Mouse (Mus musculus): ENCODE measurements around the gene Dcun1d2. TPM values are rescaled to one million over a fixed set of nuclear protein-coding genes. Genes with fewer than 3 reads are reported as not detected.
A peak's percentile ranks its signal among the peaks of the same experiment; 100 is the strongest.

Gene Dcun1d2
- polyA plus RNA-seq, 1 experiment from 2014 or later: 35.5 TPM

GRCm38 (mm10) chr8:13283200-13283599 is 4.7 kb downstream of the Dcun1d2 start:
- WGBS: 81% methylated on average over 1 of the region's 1 CpGs
- no peak overlapping the region for H3K9ac ChIP-seq (replicated peaks; ENCODE audit: low read length)
- ATAC-seq (ENCODE audit: low FRiP score, low TSS enrichment) (no peak), DNase-seq (no peak)
- H3K27ac ChIP-seq (replicated peaks; ENCODE audit: low read depth, low read length): no peak overlapping the region
- peaks cover 3% of the 10 kb centered on the region; the same call in 1 of the 2 replicates for H3K36me3 ChIP-seq (ENCODE audit: control insufficient read depth, insufficient read depth, low read length)
- no peaks in the 10 kb centered on the region for H3K27me3 ChIP-seq (ENCODE audit: control insufficient read depth, insufficient read depth, low read length)
- H3K4me1 ChIP-seq (ENCODE audit: control insufficient read depth, insufficient read depth, low read length): peaks cover 8% of the 10 kb centered on the region; the same call in 1 of the 2 replicates
- no peak overlapping the region for H3K4me3 ChIP-seq (replicated peaks; ENCODE audit: low read depth, low read length)
- no peaks in the 10 kb centered on the region for H3K9me3 ChIP-seq (ENCODE audit: control insufficient read depth, low read length)
- H3K4me2 ChIP-seq (ENCODE audit: low read length): no peak overlapping the region

GRCm38 (mm10) chr8:13276941-13277447 is 10.9 kb downstream of the Dcun1d2 start:
- Histone ChIP-seq H3K27me3 (ENCODE audit: control insufficient read depth, insufficient read depth, low read length) (no peaks in the 10 kb centered on the region), H3K4me3 (replicated peaks; ENCODE audit: low read depth, low read length) (no peak overlapping the region), H3K4me1 (ENCODE audit: control insufficient read depth, insufficient read depth, low read length) (no peaks in the 10 kb centered on the region), H3K27ac (replicated peaks; ENCODE audit: low read depth, low read length) (no peak overlapping the region), H3K4me2 (ENCODE audit: low read length) (no peak overlapping the region), H3K9me3 (ENCODE audit: control insufficient read depth, low read length) (no peaks in the 10 kb centered on the region), H3K36me3 (ENCODE audit: control insufficient read depth, insufficient read depth, low read length) (peaks cover 30% of the 10 kb centered on the region), H3K9ac (replicated peaks; ENCODE audit: low read length) (no peak overlapping the region)
- WGBS: 92% methylated on average over 5 of the region's 5 CpGs
- ATAC-seq (ENCODE audit: low FRiP score, low TSS enrichment): no peak
- no peak for DNase-seq

- H3K9me3 ChIP-seq (ENCODE audit: control insufficient read depth, low read length): no peaks in the 10 kb centered on the region
- H3K4me3 ChIP-seq (replicated peaks; ENCODE audit: low read depth, low read length): no peak overlapping the region
- DNase-seq: no peak
- no peaks in the 10 kb centered on the region for H3K27me3 ChIP-seq (ENCODE audit: control insufficient read depth, insufficient read depth, low read length)
- no peak overlapping the region for H3K4me2 ChIP-seq (ENCODE audit: low read length)
- no peak overlapping the region for H3K27ac ChIP-seq (replicated peaks; ENCODE audit: low read depth, low read length)
- peaks cover 60% of the 10 kb centered on the region for H3K36me3 ChIP-seq (ENCODE audit: control insufficient read depth, insufficient read depth, low read length)
- no peak for ATAC-seq (ENCODE audit: low FRiP score, low TSS enrichment)
- no peaks in the 10 kb centered on the region for H3K4me1 ChIP-seq (ENCODE audit: control insufficient read depth, insufficient read depth, low read length)
- 90% methylated on average over 5 of the region's 5 CpGs for WGBS
- no peak overlapping the region for H3K9ac ChIP-seq (replicated peaks; ENCODE audit: low read length)
These were observed 15.1 kb downstream of the Dcun1d2 start for GRCm38 (mm10) chr8:13272834-13273233.

GRCm38 (mm10) chr8:13267566-13267965 is 20.4 kb downstream of the Dcun1d2 start:
- Histone ChIP-seq H3K27ac (replicated peaks; ENCODE audit: low read depth, low read length) (no peak overlapping the region), H3K4me2 (ENCODE audit: low read length) (no peak overlapping the region), H3K36me3 (ENCODE audit: control insufficient read depth, insufficient read depth, low read length) (peaks cover 51% of the 10 kb centered on the region), H3K9me3 (ENCODE audit: control insufficient read depth, low read length) (no peaks in the 10 kb centered on the region), H3K4me3 (replicated peaks; ENCODE audit: low read depth, low read length) (no peak overlapping the region), H3K9ac (replicated peaks; ENCODE audit: low read length) (no peak overlapping the region), H3K27me3 (ENCODE audit: control insufficient read depth, insufficient read depth, low read length) (no peaks in the 10 kb centered on the region), H3K4me1 (ENCODE audit: control insufficient read depth, insufficient read depth, low read length) (no peaks in the 10 kb centered on the region)
- DNase-seq (no peak), ATAC-seq (ENCODE audit: low FRiP score, low TSS enrichment) (no peak)
- 91% methylated on average over 2 of the region's 2 CpGs for WGBS

- 73% methylated on average over 3 of the region's 3 CpGs for WGBS
- no peaks in the 10 kb centered on the region for H3K27me3 ChIP-seq (ENCODE audit: control insufficient read depth, insufficient read depth, low read length)
These were observed 24.6 kb downstream of the Dcun1d2 start for GRCm38 (mm10) chr8:13263376-13263775.

GRCm38 (mm10) chr8:13254019-13254418 is 33.9 kb downstream of the Dcun1d2 start, which contains the start of gene Adprhl1:
Gene Adprhl1 (minus strand): TSS chr8:13254162.
- Histone ChIP-seq H3K4me1 (ENCODE audit: control insufficient read depth, insufficient read depth, low read length) (no peaks in the 10 kb centered on the region), H3K9ac (replicated peaks; ENCODE audit: low read length) (no peak within 1 kb of the TSS), H3K27ac (replicated peaks; ENCODE audit: low read depth, low read length) (no peak within 1 kb of the TSS), H3K4me3 (replicated peaks; ENCODE audit: low read depth, low read length) (no peak within 1 kb of the TSS), H3K4me2 (ENCODE audit: low read length) (no peak within 1 kb of the TSS), H3K9me3 (ENCODE audit: control insufficient read depth, low read length) (no peaks in the 10 kb centered on the region), H3K27me3 (ENCODE audit: control insufficient read depth, insufficient read depth, low read length) (no peaks in the 10 kb centered on the region), H3K36me3 (ENCODE audit: control insufficient read depth, insufficient read depth, low read length) (peaks cover 32% of the 10 kb centered on the region)
- peak; percentile 66 for ATAC-seq (ENCODE audit: low FRiP score, low TSS enrichment)
- 40% methylated on average over 8 of the region's 8 CpGs for WGBS
- DNase-seq: peak; percentile 69

More at GRCm38 (mm10) chr8:13263376-13263775, 24.6 kb downstream of the Dcun1d2 start:
- H3K27ac ChIP-seq (replicated peaks; ENCODE audit: low read depth, low read length): no peak overlapping the region
- H3K9me3 ChIP-seq (ENCODE audit: control insufficient read depth, low read length): no peaks in the 10 kb centered on the region
- no peak overlapping the region for H3K4me2 ChIP-seq (ENCODE audit: low read length)
- no peak overlapping the region for H3K4me3 ChIP-seq (replicated peaks; ENCODE audit: low read depth, low read length)
- peaks cover 47% of the 10 kb centered on the region for H3K36me3 ChIP-seq (ENCODE audit: control insufficient read depth, insufficient read depth, low read length)
- no peak for DNase-seq
- H3K4me1 ChIP-seq (ENCODE audit: control insufficient read depth, insufficient read depth, low read length): no peaks in the 10 kb centered on the region
- no peak for ATAC-seq (ENCODE audit: low FRiP score, low TSS enrichment)
- no peak overlapping the region for H3K9ac ChIP-seq (replicated peaks; ENCODE audit: low read length)

- H3K4me1 ChIP-seq (ENCODE audit: control insufficient read depth, insufficient read depth, low read length): no peaks in the 10 kb centered on the region
- H3K27ac ChIP-seq (replicated peaks; ENCODE audit: low read depth, low read length): no peak overlapping the region
- no peaks in the 10 kb centered on the region for H3K9me3 ChIP-seq (ENCODE audit: control insufficient read depth, low read length)
- no peak overlapping the region for H3K4me3 ChIP-seq (replicated peaks; ENCODE audit: low read depth, low read length)
- no peak for ATAC-seq (ENCODE audit: low FRiP score, low TSS enrichment)
- no peak overlapping the region for H3K4me2 ChIP-seq (ENCODE audit: low read length)
- 87% methylated on average over 5 of the region's 5 CpGs for WGBS
- no peak overlapping the region for H3K9ac ChIP-seq (replicated peaks; ENCODE audit: low read length)
- no peak for DNase-seq
- no peaks in the 10 kb centered on the region for H3K27me3 ChIP-seq (ENCODE audit: control insufficient read depth, insufficient read depth, low read length)
- peaks cover 26% of the 10 kb centered on the region for H3K36me3 ChIP-seq (ENCODE audit: control insufficient read depth, insufficient read depth, low read length)
These were observed 34.5 kb downstream of the Dcun1d2 start for GRCm38 (mm10) chr8:13253413-13253812.

- H3K36me3 ChIP-seq (ENCODE audit: control insufficient read depth, insufficient read depth, low read length): peaks cover 21% of the 10 kb centered on the region
These were observed 35.1 kb downstream of the Dcun1d2 start for GRCm38 (mm10) chr8:13252837-13253236.

GRCm38 (mm10) chr8:13244343-13244880 is 43.5 kb downstream of the Dcun1d2 start:
- H3K4me2 ChIP-seq (ENCODE audit: low read length): no peak overlapping the region
- no peaks in the 10 kb centered on the region for H3K9me3 ChIP-seq (ENCODE audit: control insufficient read depth, low read length)
- no peaks in the 10 kb centered on the region for H3K4me1 ChIP-seq (ENCODE audit: control insufficient read depth, insufficient read depth, low read length)
- no peak overlapping the region for H3K4me3 ChIP-seq (replicated peaks; ENCODE audit: low read depth, low read length)
- no peak overlapping the region for H3K9ac ChIP-seq (replicated peaks; ENCODE audit: low read length)
- no peaks in the 10 kb centered on the region for H3K27me3 ChIP-seq (ENCODE audit: control insufficient read depth, insufficient read depth, low read length)
- ATAC-seq (ENCODE audit: low FRiP score, low TSS enrichment) (no peak), DNase-seq (no peak)
- WGBS: 89% methylated on average over 11 of the region's 11 CpGs
- H3K36me3 ChIP-seq (ENCODE audit: control insufficient read depth, insufficient read depth, low read length): no peaks in the 10 kb centered on the region
- H3K27ac ChIP-seq (replicated peaks; ENCODE audit: low read depth, low read length): no peak overlapping the region

More at GRCm38 (mm10) chr8:13252837-13253236, 35.1 kb downstream of the Dcun1d2 start:
- DNase-seq (no peak), ATAC-seq (ENCODE audit: low FRiP score, low TSS enrichment) (no peak)
- Histone ChIP-seq H3K9ac (replicated peaks; ENCODE audit: low read length) (no peak overlapping the region), H3K4me2 (ENCODE audit: low read length) (no peak overlapping the region), H3K4me1 (ENCODE audit: control insufficient read depth, insufficient read depth, low read length) (no peaks in the 10 kb centered on the region), H3K27me3 (ENCODE audit: control insufficient read depth, insufficient read depth, low read length) (no peaks in the 10 kb centered on the region), H3K9me3 (ENCODE audit: control insufficient read depth, low read length) (no peaks in the 10 kb centered on the region), H3K4me3 (replicated peaks; ENCODE audit: low read depth, low read length) (no peak overlapping the region), H3K27ac (replicated peaks; ENCODE audit: low read depth, low read length) (no peak overlapping the region)
- WGBS: 93% methylated on average over 13 of the region's 13 CpGs
